Mouse (Mus musculus) stomach, postnatal 0 days (tissue): ENCODE results near the gene Doc2g. TPM values are rescaled to one million over a fixed set of nuclear protein-coding genes. Genes with fewer than 3 reads are reported as not detected.
A peak's percentile ranks its signal among the peaks of the same experiment; 100 is the strongest.
"Not testable (repeated sequence)": the region's sequence is repeated elsewhere in the genome, so short reads cannot be mapped to it uniquely, and the experiment has no call there.

Experiments used
- ATAC-seq: fragments of 200-750 bp; cut with Nextera tagmentation; 2 replicates; pipeline ENCODE4 v1.8.0; 2017; ENCODE audit not compliant: low FRiP score, low TSS enrichment
- DNase-seq: peaks from one replicate; pipeline ENCODE4 v3.0.0-alpha.2; 2016; ENCODE audit warnings: low spot score
- H3K27ac ChIP-seq: fragments of 300-500 bp; sonication (generic); replicated peaks from 2 replicates; pipeline ENCODE4 v1.5.1; 2014; ENCODE audit warnings: mild to moderate bottlenecking, control low read depth
- H3K27me3 ChIP-seq: fragments of 300-500 bp; sonication (generic); 2 replicates; pipeline ENCODE4 v1.6.1; 2014; ENCODE audit warnings: low read length; ENCODE audit not compliant: control insufficient read depth, insufficient read depth
- H3K36me3 ChIP-seq: fragments of 300-500 bp; sonication (generic); 2 replicates; pipeline ENCODE4 v1.6.1; 2014; ENCODE audit warnings: low read length, mixed read lengths; ENCODE audit not compliant: control insufficient read depth, insufficient read depth
- H3K4me1 ChIP-seq: fragments of 300-500 bp; sonication (generic); replicated peaks from 2 replicates; pipeline ENCODE4 v1.6.1; 2014; ENCODE audit warnings: antibody characterized with exemption; ENCODE audit not compliant: control insufficient read depth, insufficient read depth
- H3K4me2 ChIP-seq: fragments of 300-500 bp; sonication (generic); replicated peaks from 2 replicates; pipeline ENCODE4 v1.6.1; 2014; ENCODE audit warnings: low read depth, mild to moderate bottlenecking, control low read depth, moderate library complexity
- H3K4me3 ChIP-seq: fragments of 300-500 bp; sonication (generic); 2 replicates; pipeline ENCODE4 v1.5.1; 2014; ENCODE audit warnings: low read depth, low read length, control low read depth
- H3K9ac ChIP-seq: fragments of 300-500 bp; sonication (generic); 2 replicates; pipeline ENCODE4 v1.6.1; 2014; ENCODE audit warnings: mild to moderate bottlenecking, low read length, control low read depth, mixed read lengths
- H3K9me3 ChIP-seq: fragments of 300-500 bp; sonication (generic); 2 replicates; pipeline ENCODE4 v1.6.1; 2016; ENCODE audit warnings: low read length; ENCODE audit not compliant: control insufficient read depth
- CTCF ChIP-seq: IDR thresholded peaks from 2 replicates; pipeline ENCODE4 v1.5.1; 2016; ENCODE audit warnings: antibody characterized with exemption, low read depth, mild to moderate bottlenecking, moderate library complexity
- EP300 ChIP-seq: optimal IDR thresholded peaks from 2 replicates; pipeline ENCODE3; 2016; ENCODE audit warnings: antibody characterized with exemption
- WGBS: fragments of 180-500 bp; shearing (Covaris S2); extraction: QIAGEN DNeasy Blood & Tissue Kit; methylation state at CpG from one replicate; pipeline ENCODE4 v1.1.7; 2014; 5-methylcytosine and 5-hydroxymethylcytosine counted together
- polyA plus RNA-seq: library from polyadenylated mRNA; unstranded; fragments of >200 nt; fragmentation: Nextera tagmentation; extraction: Ambion mirVana; gene quantifications from 2 replicates; pipeline ENCODE4 v1.2.1, GENCODE M21; 2015

Doc2g gene
- 1.2 and 1.7 TPM in 2 replicates for polyA plus RNA-seq

- peaks cover 3% of the 10 kb centered on the region; the same call in 1 of the 2 replicates for H3K4me1 ChIP-seq
- no peak within 1 kb of the TSS for H3K27ac ChIP-seq
- H3K4me2 ChIP-seq: no peak within 1 kb of the TSS
- no peaks in the 10 kb centered on the region for H3K9me3 ChIP-seq
- H3K27me3 ChIP-seq: no peaks in the 10 kb centered on the region
- no peak within 1 kb of the TSS for H3K9ac ChIP-seq
- peaks cover 9% of the 10 kb centered on the region; the same call in 1 of the 2 replicates for H3K36me3 ChIP-seq
- TF ChIP-seq CTCF: no peak
- no peak for TF ChIP-seq EP300
- DNase-seq: no peak
- H3K4me3 ChIP-seq: no peak within 1 kb of the TSS
- ATAC-seq: no peak
- 76% methylated on average over 1 of the region's 1 CpGs for WGBS
Measured at GRCm38 (mm10) chr19:4003112-4003511, at the start of gene Doc2g. Gene Doc2g, plus strand, starts transcription at chr19:4003313.

GRCm38 (mm10) chr19:3955033-3955432 lies 48.1 kb upstream of the Doc2g start:
- no peak overlapping the region for H3K4me2 ChIP-seq
- no peaks in the 10 kb centered on the region for H3K4me1 ChIP-seq
- no peak overlapping the region for H3K9ac ChIP-seq
- H3K4me3 ChIP-seq: no peak overlapping the region
- no peaks in the 10 kb centered on the region for H3K9me3 ChIP-seq
- DNase-seq (no peak), ATAC-seq (no peak)
- no peak overlapping the region for H3K27ac ChIP-seq
- TF ChIP-seq CTCF (no peak), EP300 (no peak)
- no peaks in the 10 kb centered on the region for H3K27me3 ChIP-seq
- no peaks in the 10 kb centered on the region for H3K36me3 ChIP-seq
- WGBS: 54% methylated on average over 3 of the region's 3 CpGs

GRCm38 (mm10) chr19:3955804-3956203 lies 47.3 kb upstream of the Doc2g start:
- no peak for DNase-seq
- no peak overlapping the region for H3K4me3 ChIP-seq
- no peaks in the 10 kb centered on the region for H3K4me1 ChIP-seq
- TF ChIP-seq CTCF: no peak
- TF ChIP-seq EP300: no peak
- H3K9ac ChIP-seq: no peak overlapping the region
- no peaks in the 10 kb centered on the region for H3K27me3 ChIP-seq
- WGBS: 37% methylated on average over 4 of the region's 4 CpGs
- no peak overlapping the region for H3K4me2 ChIP-seq
- H3K9me3 ChIP-seq: no peaks in the 10 kb centered on the region
- H3K27ac ChIP-seq: no peak overlapping the region
- H3K36me3 ChIP-seq: no peaks in the 10 kb centered on the region
- 0 out of 2 replicates have a peak, but pooled peaks have one; percentile 25 for ATAC-seq

- not testable (repeated sequence) for H3K36me3 ChIP-seq, H3K9ac ChIP-seq, H3K27ac ChIP-seq, H3K9me3 ChIP-seq, DNase-seq, H3K4me2 ChIP-seq, H3K4me1 ChIP-seq, ATAC-seq, H3K27me3 ChIP-seq, H3K4me3 ChIP-seq
- 78% methylated on average over 5 of the region's 5 CpGs for WGBS
Measured at GRCm38 (mm10) chr19:3957296-3958036, 45.6 kb upstream of the Doc2g start.

GRCm38 (mm10) chr19:3958470-3958869 lies 44.6 kb upstream of the Doc2g start, which contains the start of gene Aldh3b3:
Gene Aldh3b3, plus strand, starts transcription at chr19:3958645.
- Histone ChIP-seq H3K9me3 (no peaks in the 10 kb centered on the region), H3K4me2 (no peak within 1 kb of the TSS), H3K4me1 (no peaks in the 10 kb centered on the region), H3K4me3 (no peak within 1 kb of the TSS), H3K9ac (no peak within 1 kb of the TSS), H3K27me3 (no peaks in the 10 kb centered on the region), H3K36me3 (no peaks in the 10 kb centered on the region), H3K27ac (no peak within 1 kb of the TSS)
- no peak for TF ChIP-seq EP300
- TF ChIP-seq CTCF: no peak
- ATAC-seq (no peak), DNase-seq (no peak)
- 58% methylated on average over 4 of the region's 4 CpGs for WGBS

- Histone ChIP-seq H3K27me3 (no peaks in the 10 kb centered on the region), H3K4me2 (no peak overlapping the region), H3K4me1 (no peaks in the 10 kb centered on the region), H3K4me3 (no peak overlapping the region), H3K27ac (no peak overlapping the region), H3K36me3 (no peaks in the 10 kb centered on the region), H3K9me3 (no peaks in the 10 kb centered on the region), H3K9ac (no peak overlapping the region)
- DNase-seq (no peak), ATAC-seq (no peak)
- TF ChIP-seq CTCF: no peak
- no peak for TF ChIP-seq EP300
Measured at GRCm38 (mm10) chr19:3959030-3959429, 44.1 kb upstream of the Doc2g start.
